Mouse (Mus musculus): Measurements from ENCODE around the gene Fbn1. TPM values are rescaled to one million over a fixed set of nuclear protein-coding genes. Genes with fewer than 3 reads are reported as not detected.

Fbn1 gene
- polyA plus RNA-seq, 1 experiment = 21.4 TPM

- no peaks in the 10 kb centered on the region for H3K4me1 ChIP-seq (ENCODE audit: control insufficient read depth, insufficient read depth, insufficient read length, low read length)
- H3K27ac ChIP-seq (replicated peaks; ENCODE audit: low read depth, low read length) = no peak overlapping the region
- no peak overlapping the region for H3K4me3 ChIP-seq (ENCODE audit: insufficient read depth, low read depth, low read length)
Measured at GRCm38 (mm10) chr2:125263753-125264152, 244.0 kb downstream of the Fbn1 start.

GRCm38 (mm10) chr2:125263056-125263455 lies 244.7 kb downstream of the Fbn1 start:
- Histone ChIP-seq H3K4me1 (ENCODE audit: control insufficient read depth, insufficient read depth, insufficient read length, low read length) (no peaks in the 10 kb centered on the region), H3K4me3 (ENCODE audit: insufficient read depth, low read depth, low read length) (no peak overlapping the region), H3K27ac (replicated peaks; ENCODE audit: low read depth, low read length) (no peak overlapping the region)

- no peak overlapping the region for H3K4me3 ChIP-seq (ENCODE audit: insufficient read depth, low read depth, low read length)
- H3K27ac ChIP-seq (replicated peaks; ENCODE audit: low read depth, low read length) = no peak overlapping the region
- no peaks in the 10 kb centered on the region for H3K4me1 ChIP-seq (ENCODE audit: control insufficient read depth, insufficient read depth, insufficient read length, low read length)
Measured at GRCm38 (mm10) chr2:125260326-125260725, 247.5 kb downstream of the Fbn1 start.

GRCm38 (mm10) chr2:125259230-125260120 lies 248.3 kb downstream of the Fbn1 start:
- Histone ChIP-seq H3K27ac (replicated peaks; ENCODE audit: low read depth, low read length) (no peak overlapping the region), H3K4me1 (ENCODE audit: control insufficient read depth, insufficient read depth, insufficient read length, low read length) (no peaks in the 10 kb centered on the region), H3K4me3 (ENCODE audit: insufficient read depth, low read depth, low read length) (no peak overlapping the region)

- no peaks in the 10 kb centered on the region for H3K4me1 ChIP-seq (ENCODE audit: control insufficient read depth, insufficient read depth, insufficient read length, low read length)
- H3K27ac ChIP-seq (replicated peaks; ENCODE audit: low read depth, low read length) = no peak overlapping the region
- no peak overlapping the region for H3K4me3 ChIP-seq (ENCODE audit: insufficient read depth, low read depth, low read length)
Measured at GRCm38 (mm10) chr2:125255886-125256285, 251.9 kb downstream of the Fbn1 start.

GRCm38 (mm10) chr2:125254630-125255029 lies 253.2 kb downstream of the Fbn1 start:
- H3K4me1 ChIP-seq (ENCODE audit: control insufficient read depth, insufficient read depth, insufficient read length, low read length) = no peaks in the 10 kb centered on the region
- no peak overlapping the region for H3K27ac ChIP-seq (replicated peaks; ENCODE audit: low read depth, low read length)
- H3K4me3 ChIP-seq (ENCODE audit: insufficient read depth, low read depth, low read length) = no peak overlapping the region

GRCm38 (mm10) chr2:125253699-125254098 lies 254.1 kb downstream of the Fbn1 start:
- H3K4me3 ChIP-seq (ENCODE audit: insufficient read depth, low read depth, low read length) = no peak overlapping the region
- H3K27ac ChIP-seq (replicated peaks; ENCODE audit: low read depth, low read length) = no peak overlapping the region
- H3K4me1 ChIP-seq (ENCODE audit: control insufficient read depth, insufficient read depth, insufficient read length, low read length) = no peaks in the 10 kb centered on the region

- Histone ChIP-seq H3K27ac (replicated peaks; ENCODE audit: low read depth, low read length) (no peak overlapping the region), H3K4me1 (ENCODE audit: control insufficient read depth, insufficient read depth, insufficient read length, low read length) (no peaks in the 10 kb centered on the region), H3K4me3 (ENCODE audit: insufficient read depth, low read depth, low read length) (no peak overlapping the region)
Measured at GRCm38 (mm10) chr2:125252275-125252674, 255.5 kb downstream of the Fbn1 start.

- Histone ChIP-seq H3K4me1 (ENCODE audit: control insufficient read depth, insufficient read depth, insufficient read length, low read length) (no peaks in the 10 kb centered on the region), H3K4me3 (ENCODE audit: insufficient read depth, low read depth, low read length) (no peak overlapping the region), H3K27ac (replicated peaks; ENCODE audit: low read depth, low read length) (no peak overlapping the region)
Measured at GRCm38 (mm10) chr2:125251781-125252180, 256.0 kb downstream of the Fbn1 start.

Other genes starting within 250 kb of the Fbn1 start
- not detected in 2 replicates for gene Gm9913, start 2.9 kb downstream of the Fbn1 start, polyA plus RNA-seq (2012; ENCODE audit: insufficient read depth, insufficient read length, missing spikeins)
- gene Cep152, start 117.1 kb upstream of the Fbn1 start, polyA plus RNA-seq (2012; ENCODE audit: insufficient read depth, insufficient read length, missing spikeins) = 0.36 and 0.71 TPM in 2 replicates
- 28.4 and 30.5 TPM in 2 replicates for gene Eid1, start 165.1 kb upstream of the Fbn1 start, polyA plus RNA-seq (2012; ENCODE audit: insufficient read depth, insufficient read length, missing spikeins)
- gene Shc4, start 216.2 kb upstream of the Fbn1 start, polyA plus RNA-seq (2012; ENCODE audit: insufficient read depth, insufficient read length, missing spikeins) = not detected in 2 replicates

Measured in brown adipose tissue, adult 24 weeks (tissue).